Mouse (Mus musculus): ENCODE data around the gene Stra6. TPM values are rescaled to one million over a fixed set of nuclear protein-coding genes. Genes with fewer than 3 reads are reported as not detected.
A peak's percentile ranks its signal among the peaks of the same experiment; 100 is the strongest.

Gene Stra6
- total and polyA plus RNA-seq, 2 experiments = not detected

- DNase-seq (ENCODE audit: extremely low read depth, low read depth, low spot score) = peak; percentile 68
- Histone ChIP-seq H3K36me3 (ENCODE audit: control insufficient read depth, insufficient read depth, low read length) (no peaks in the 10 kb centered on the region), H3K4me1 (ENCODE audit: control insufficient read depth, insufficient read depth, low read length) (peaks cover 13% of the 10 kb centered on the region), H3K27me3 (ENCODE audit: control insufficient read depth, insufficient read depth, low read length) (no peaks in the 10 kb centered on the region), H3K9ac (ENCODE audit: low read depth, low read length) (no peak overlapping the region), H3K27ac (replicated peaks; ENCODE audit: insufficient read depth, low read depth, low read length) (no peak overlapping the region), H3K79me2 (ENCODE audit: control insufficient read depth, insufficient read depth, low read length) (no peaks in the 10 kb centered on the region), H3K4me3 (ENCODE audit: insufficient read depth, low read depth, low read length) (no peak overlapping the region)
- TF ChIP-seq POLR2A (IDR thresholded peaks at IDR 0.05; ENCODE audit: extremely low read depth, insufficient read depth, low read length) (no peak), CTCF (IDR thresholded peaks at IDR 0.05; ENCODE audit: low read depth, low read length) (no peak)
- WGBS = 18% methylated on average over 6 of the region's 6 CpGs
Measured at GRCm38 (mm10) chr9:58112321-58112751, 48.7 kb downstream of the Stra6 start.

- Histone ChIP-seq H3K27me3 (ENCODE audit: control insufficient read depth, insufficient read depth, low read length) (no peaks in the 10 kb centered on the region), H3K4me1 (ENCODE audit: control insufficient read depth, insufficient read depth, low read length) (peaks cover 13% of the 10 kb centered on the region), H3K27ac (replicated peaks; ENCODE audit: insufficient read depth, low read depth, low read length) (no peak overlapping the region), H3K36me3 (ENCODE audit: control insufficient read depth, insufficient read depth, low read length) (no peaks in the 10 kb centered on the region), H3K79me2 (ENCODE audit: control insufficient read depth, insufficient read depth, low read length) (no peaks in the 10 kb centered on the region), H3K9ac (ENCODE audit: low read depth, low read length) (no peak overlapping the region), H3K4me3 (ENCODE audit: insufficient read depth, low read depth, low read length) (no peak overlapping the region)
- DNase-seq (ENCODE audit: extremely low read depth, low read depth, low spot score) = no peak
- 13% methylated on average over 6 of the region's 6 CpGs for WGBS
- no peak for TF ChIP-seq POLR2A (IDR thresholded peaks at IDR 0.05; ENCODE audit: extremely low read depth, insufficient read depth, low read length)
- no peak for TF ChIP-seq CTCF (IDR thresholded peaks at IDR 0.05; ENCODE audit: low read depth, low read length)
Measured at GRCm38 (mm10) chr9:58112866-58113278, 49.3 kb downstream of the Stra6 start.

- peaks cover 13% of the 10 kb centered on the region for H3K4me1 ChIP-seq (ENCODE audit: control insufficient read depth, insufficient read depth, low read length)
- no peak overlapping the region for H3K9ac ChIP-seq (ENCODE audit: low read depth, low read length)
- H3K79me2 ChIP-seq (ENCODE audit: control insufficient read depth, insufficient read depth, low read length) = no peaks in the 10 kb centered on the region
- H3K4me3 ChIP-seq (ENCODE audit: insufficient read depth, low read depth, low read length) = no peak overlapping the region
- no peak for DNase-seq (ENCODE audit: extremely low read depth, low read depth, low spot score)
- H3K27me3 ChIP-seq (ENCODE audit: control insufficient read depth, insufficient read depth, low read length) = no peaks in the 10 kb centered on the region
- no peaks in the 10 kb centered on the region for H3K36me3 ChIP-seq (ENCODE audit: control insufficient read depth, insufficient read depth, low read length)
- TF ChIP-seq POLR2A (IDR thresholded peaks at IDR 0.05; ENCODE audit: extremely low read depth, insufficient read depth, low read length) = no peak
- TF ChIP-seq CTCF (IDR thresholded peaks at IDR 0.05; ENCODE audit: low read depth, low read length) = no peak
- no peak overlapping the region for H3K27ac ChIP-seq (replicated peaks; ENCODE audit: insufficient read depth, low read depth, low read length)
- 24% methylated on average over 22 of the region's 22 CpGs for WGBS
Measured at GRCm38 (mm10) chr9:58113279-58113884, 49.8 kb downstream of the Stra6 start.

- no peak for DNase-seq (ENCODE audit: extremely low read depth, low read depth, low spot score)
- 26% methylated on average over 9 of the region's 9 CpGs for WGBS
- peaks cover 13% of the 10 kb centered on the region for H3K4me1 ChIP-seq (ENCODE audit: control insufficient read depth, insufficient read depth, low read length)
- H3K79me2 ChIP-seq (ENCODE audit: control insufficient read depth, insufficient read depth, low read length) = no peaks in the 10 kb centered on the region
- H3K4me3 ChIP-seq (ENCODE audit: insufficient read depth, low read depth, low read length) = no peak overlapping the region
- H3K27me3 ChIP-seq (ENCODE audit: control insufficient read depth, insufficient read depth, low read length) = no peaks in the 10 kb centered on the region
- no peaks in the 10 kb centered on the region for H3K36me3 ChIP-seq (ENCODE audit: control insufficient read depth, insufficient read depth, low read length)
- TF ChIP-seq POLR2A (IDR thresholded peaks at IDR 0.05; ENCODE audit: extremely low read depth, insufficient read depth, low read length) (no peak), CTCF (IDR thresholded peaks at IDR 0.05; ENCODE audit: low read depth, low read length) (no peak)
- no peak overlapping the region for H3K27ac ChIP-seq (replicated peaks; ENCODE audit: insufficient read depth, low read depth, low read length)
- no peak overlapping the region for H3K9ac ChIP-seq (ENCODE audit: low read depth, low read length)
Measured at GRCm38 (mm10) chr9:58114019-58114418, 50.4 kb downstream of the Stra6 start.

DNA sequence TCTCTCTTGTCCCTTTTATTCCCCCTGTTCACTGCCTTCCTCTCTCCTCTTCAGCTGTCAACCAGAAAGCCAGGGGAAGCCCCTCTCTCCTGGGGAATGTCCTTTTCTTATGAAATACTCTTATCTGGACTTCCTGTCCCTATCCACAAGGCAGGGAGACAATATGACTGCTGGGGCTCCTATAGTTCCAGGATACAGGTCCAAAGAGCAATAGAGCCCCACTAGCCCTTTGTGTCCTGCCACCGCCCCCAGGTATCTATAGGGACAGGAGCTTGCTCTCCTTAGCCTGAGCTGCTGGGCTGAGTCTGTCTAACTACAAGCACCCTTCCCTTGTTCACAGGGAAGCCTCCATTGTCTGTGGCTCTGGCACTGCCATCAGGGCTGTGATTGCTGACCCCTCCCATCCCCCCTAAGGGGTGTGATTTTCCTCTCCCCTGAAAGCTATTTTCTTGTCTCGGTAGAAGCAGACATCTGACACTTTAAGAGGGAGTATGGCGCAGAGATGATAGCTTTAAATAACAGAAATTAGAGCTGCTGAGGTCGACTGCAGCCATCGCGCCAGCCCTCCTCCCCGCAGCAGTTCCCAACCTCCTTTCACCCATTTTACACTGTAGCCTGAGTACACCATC lies 51.8 kb downstream of the Stra6 start:
- Histone ChIP-seq H3K27me3 (ENCODE audit: control insufficient read depth, insufficient read depth, low read length) (no peaks in the 10 kb centered on the region), H3K36me3 (ENCODE audit: control insufficient read depth, insufficient read depth, low read length) (no peaks in the 10 kb centered on the region), H3K79me2 (ENCODE audit: control insufficient read depth, insufficient read depth, low read length) (no peaks in the 10 kb centered on the region), H3K4me1 (ENCODE audit: control insufficient read depth, insufficient read depth, low read length) (peaks cover 13% of the 10 kb centered on the region), H3K27ac (replicated peaks; ENCODE audit: insufficient read depth, low read depth, low read length) (no peak overlapping the region), H3K4me3 (ENCODE audit: insufficient read depth, low read depth, low read length) (no peak overlapping the region), H3K9ac (ENCODE audit: low read depth, low read length) (no peak overlapping the region)
- no peak for DNase-seq (ENCODE audit: extremely low read depth, low read depth, low spot score)
- 61% methylated on average over 7 of the region's 7 CpGs for WGBS
- TF ChIP-seq CTCF (IDR thresholded peaks at IDR 0.05; ENCODE audit: low read depth, low read length) (no peak), POLR2A (IDR thresholded peaks at IDR 0.05; ENCODE audit: extremely low read depth, insufficient read depth, low read length) (no peak)

Measured in liver, adult 2 months (tissue).